Mouse (Mus musculus) CH12.LX (cell line): Measurements from ENCODE around the gene Fam20c. TPM values are rescaled to one million over a fixed set of nuclear protein-coding genes. Genes with fewer than 3 reads are reported as not detected.

ENCODE experiments used
- DNase-seq: peaks from one replicate; pipeline ENCODE4 v3.0.0-alpha.2; 2013; ENCODE audit errors: extremely low read depth
- H3K27ac ChIP-seq: 2 replicates; pipeline ENCODE4 v1.5.1; 2012; ENCODE audit warnings: low read depth, mild to moderate bottlenecking, control low read depth, moderate library complexity; ENCODE audit not compliant: insufficient read depth
- H3K27me3 ChIP-seq: replicated peaks from 2 replicates; pipeline ENCODE3; 2012; ENCODE audit warnings: inconsistent platforms
- H3K36me3 ChIP-seq, 2 experiments: replicated peaks in 1 of 2; 2 replicates each; pipeline versions ENCODE3 to v1.6.1; 2012; ENCODE audit warnings: inconsistent platforms in 1 of 2, low read length in 1 of 2, mild to moderate bottlenecking in 1 of 2, mixed read lengths in 1 of 2, moderate library complexity in 1 of 2; ENCODE audit not compliant: control insufficient read depth in 1 of 2, insufficient read depth in 1 of 2
- H3K4me1 ChIP-seq, 2 experiments: 2 replicates each; pipeline ENCODE4 v1.6.1; 2012; ENCODE audit warnings: inconsistent platforms in 1 of 2, moderate library complexity in 1 of 2; ENCODE audit not compliant: insufficient read depth in 2 of 2, control insufficient read depth in 1 of 2
- H3K4me2 ChIP-seq: 2 replicates; pipeline ENCODE4 v1.6.1; 2012; ENCODE audit warnings: low read depth, mild to moderate bottlenecking, control low read depth; ENCODE audit not compliant: poor library complexity, insufficient read depth, severe bottlenecking
- H3K4me3 ChIP-seq, 3 experiments: fragments of 150-350 bp in 1 of 3; sonication (generic) in 1 of 3; replicated peaks in 1 of 3; 2 replicates each; pipeline versions ENCODE3 to v1.5.1; 2011 to 2012; ENCODE audit warnings: low read depth in 2 of 3, low read length in 2 of 3, mild to moderate bottlenecking in 2 of 3, moderate library complexity in 2 of 3, control low read depth in 1 of 3, improper control_type of control experiment in 1 of 3, inconsistent platforms in 1 of 3, mixed read lengths in 1 of 3; ENCODE audit not compliant: poor library complexity in 1 of 3
- H3K79me2 ChIP-seq: replicated peaks from 2 replicates; pipeline ENCODE4 v1.6.1; 2012; ENCODE audit warnings: mild to moderate bottlenecking, moderate library complexity; ENCODE audit not compliant: control insufficient read depth, poor library complexity, insufficient read depth, severe bottlenecking; ENCODE audit errors: extremely low read depth
- H3K9ac ChIP-seq: 2 replicates; pipeline ENCODE4 v1.6.1; 2012; ENCODE audit warnings: low read depth, mild to moderate bottlenecking, control low read depth, moderate library complexity; ENCODE audit not compliant: insufficient read depth
- H3K9me3 ChIP-seq: replicated peaks from 2 replicates; pipeline ENCODE3; 2012; ENCODE audit warnings: low read length, inconsistent platforms, mixed read lengths
- BHLHE40 ChIP-seq: IDR thresholded peaks from 2 replicates; pipeline ENCODE4 v1.6.1; 2011; ENCODE audit warnings: mild to moderate bottlenecking, low read depth, low read length, improper control_type of control experiment
- CHD2 ChIP-seq: IDR thresholded peaks from 2 replicates; pipeline ENCODE4 v1.6.1; 2011; ENCODE audit warnings: low read length, improper control_type of control experiment
- ETS1 ChIP-seq: conservative IDR thresholded peaks from 2 replicates; pipeline ENCODE4 v1.6.1; 2012; ENCODE audit warnings: low read depth, mild to moderate bottlenecking, inconsistent platforms, low read length, improper control_type of control experiment, moderate library complexity
- GABPA ChIP-seq: IDR thresholded peaks from 2 replicates; pipeline ENCODE4 v1.6.1; 2012; ENCODE audit warnings: low read depth, low read length, improper control_type of control experiment, inconsistent platforms; ENCODE audit not compliant: insufficient replicate concordance
- HCFC1 ChIP-seq: IDR thresholded peaks from 2 replicates; pipeline ENCODE4 v1.6.1; 2012; ENCODE audit warnings: low read depth, mild to moderate bottlenecking, inconsistent platforms, low read length, improper control_type of control experiment
- JUN ChIP-seq: IDR thresholded peaks from 2 replicates; pipeline ENCODE4 v1.6.1; 2011; ENCODE audit warnings: low read depth, mild to moderate bottlenecking, low read length, improper control_type of control experiment, moderate library complexity; ENCODE audit not compliant: insufficient read depth
- JUND ChIP-seq: conservative IDR thresholded peaks from 2 replicates; pipeline ENCODE4 v1.6.1; 2011; ENCODE audit warnings: low read depth, low read length, improper control_type of control experiment
- KAT2A ChIP-seq: IDR thresholded peaks from 2 replicates; pipeline ENCODE4 v1.6.1; 2012; ENCODE audit warnings: low read length, improper control_type of control experiment, inconsistent platforms; ENCODE audit not compliant: insufficient replicate concordance
- MAX ChIP-seq: IDR thresholded peaks from 2 replicates; pipeline ENCODE4 v1.6.1; 2011; ENCODE audit warnings: low read length, improper control_type of control experiment
- MAZ ChIP-seq: IDR thresholded peaks from 2 replicates; pipeline ENCODE4 v1.6.1; 2012; ENCODE audit warnings: low read depth, mild to moderate bottlenecking, inconsistent platforms, low read length, improper control_type of control experiment, moderate library complexity
- MEF2A ChIP-seq: IDR thresholded peaks from 2 replicates; pipeline ENCODE4 v1.6.1; 2014; ENCODE audit warnings: low read depth, mild to moderate bottlenecking, inconsistent platforms, low read length, improper control_type of control experiment, borderline replicate concordance
- MXI1 ChIP-seq: IDR thresholded peaks from 2 replicates; pipeline ENCODE4 v1.6.1; 2011; ENCODE audit warnings: mild to moderate bottlenecking, low read depth, low read length, improper control_type of control experiment
- MYC ChIP-seq: IDR thresholded peaks from 2 replicates; pipeline ENCODE4 v1.6.1; 2011; ENCODE audit warnings: low read depth, mild to moderate bottlenecking, improper control_type of control experiment, low read length
- NELFE ChIP-seq: IDR thresholded peaks from 2 replicates; pipeline ENCODE4 v1.6.1; 2011; ENCODE audit warnings: low read depth, low read length, improper control_type of control experiment
- NRF1 ChIP-seq: IDR thresholded peaks from 2 replicates; pipeline ENCODE4 v1.6.1; 2014; ENCODE audit warnings: low read depth, mild to moderate bottlenecking, inconsistent platforms, low read length, improper control_type of control experiment, moderate library complexity
- PAX5 ChIP-seq: IDR thresholded peaks from 2 replicates; pipeline ENCODE4 v1.6.1; 2012; ENCODE audit warnings: low read length, inconsistent platforms, mixed read lengths
- POLR2A ChIP-seq: IDR thresholded peaks from 2 replicates; pipeline ENCODE4 v1.6.1; 2011; ENCODE audit warnings: low read depth, mild to moderate bottlenecking, improper control_type of control experiment, low read length
- RCOR1 ChIP-seq: conservative IDR thresholded peaks from 2 replicates; pipeline ENCODE4 v1.6.1; 2012; ENCODE audit warnings: low read depth, mild to moderate bottlenecking, inconsistent platforms, low read length, improper control_type of control experiment
- SMC3 ChIP-seq: IDR thresholded peaks from 2 replicates; pipeline ENCODE4 v1.6.1; 2011; ENCODE audit warnings: low read depth, low read length, improper control_type of control experiment
- UBTF ChIP-seq: IDR thresholded peaks from 2 replicates; pipeline ENCODE4 v1.6.1; 2012; ENCODE audit warnings: low read depth, mild to moderate bottlenecking, inconsistent platforms, low read length, improper control_type of control experiment, moderate library complexity
- ZMIZ1 ChIP-seq: IDR thresholded peaks from 2 replicates; pipeline ENCODE4 v1.6.1; 2012; ENCODE audit warnings: low read depth, mild to moderate bottlenecking, inconsistent platforms, low read length, improper control_type of control experiment
- ZNF384 ChIP-seq: IDR thresholded peaks from 2 replicates; pipeline ENCODE4 v1.6.1; 2012; ENCODE audit warnings: low read depth, low read length, improper control_type of control experiment, inconsistent platforms
- dilution Hi-C: fragments of 300-500 bp; cut with MboI; formaldehyde crosslinking; loops from 2 replicates; pipeline ENCODE4 v1.14.3; 2020; ENCODE audit warnings: low sequenced_read_pairs; ENCODE audit not compliant: extremely low pct_unique_long_range_greater_than_20kb, extremely low pct_ligation_motif_present
- in situ Hi-C: fragments of 300-500 bp; cut with MboI; formaldehyde crosslinking; loops from 3 replicates; pipeline ENCODE4 v1.14.3; 2019; ENCODE audit warnings: low sequenced_read_pairs, low pct_ligation_motif_present, low pct_unique_long_range_greater_than_20kb, mixed read lengths
- polyA plus RNA-seq: library from polyadenylated mRNA; unstranded; fragments of >175 nt; gene quantifications from 2 replicates; pipeline ENCODE4 v1.2.1, GENCODE M21; 2012; ENCODE audit warnings: low read depth; ENCODE audit not compliant: insufficient read length
- total RNA-seq, 2 experiments: library from RNA; depleted of rRNA; stranded (reverse); fragments of 300-350 nt in 1 of 2; fragments of >200 nt in 1 of 2; gene quantifications; 2 replicates each; pipeline ENCODE4 v1.2.3; 2012 to 2014

The Fam20c gene
- total and polyA plus RNA-seq, 3 experiments, result 0.13 to 0.84 (median 0.15) TPM

DNA sequence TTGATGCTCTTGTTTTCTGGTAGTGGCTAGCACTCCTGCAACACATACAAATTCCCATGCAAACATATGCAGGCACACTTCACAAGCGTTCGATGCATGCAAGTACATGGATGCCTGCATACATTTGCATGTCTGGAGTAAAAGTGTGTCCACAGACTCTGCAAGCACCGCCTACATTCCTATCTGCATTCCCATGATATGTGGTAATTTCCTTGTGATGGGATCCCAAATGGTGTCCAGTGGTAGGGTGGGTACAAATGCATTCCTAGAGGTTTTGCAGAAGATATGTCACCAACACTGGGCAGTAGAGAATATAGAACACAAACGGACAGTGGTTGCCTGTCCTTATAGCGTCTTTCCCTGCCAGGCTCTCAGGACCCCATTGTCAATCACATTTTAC is 29.9 kb upstream of the Fam20c start:
- H3K9me3 ChIP-seq, result no peaks in the 10 kb centered on the region
- TF ChIP-seq UBTF, result no peak
- no peak for TF ChIP-seq NRF1
- no peak for TF ChIP-seq MYC
- TF ChIP-seq KAT2A, result no peak
- no peak for TF ChIP-seq MAZ
- no peak for TF ChIP-seq NELFE
- TF ChIP-seq MXI1, result no peak
- H3K27ac ChIP-seq, result no peak overlapping the region
- no peaks in the 10 kb centered on the region for H3K4me1 ChIP-seq
- dilution Hi-C loops, result no loop called here
- H3K9ac ChIP-seq, result no peak overlapping the region
- DNase-seq, result no peak
- H3K36me3 ChIP-seq, result no peaks in the 10 kb centered on the region
- H3K79me2 ChIP-seq, result no peaks in the 10 kb centered on the region
- in situ Hi-C loops, result no loop called here
- H3K4me2 ChIP-seq, result no peak overlapping the region
- H3K27me3 ChIP-seq, result peaks cover 10% of the 10 kb centered on the region
- H3K4me3 ChIP-seq, result no peak overlapping the region

- peaks cover 10% of the 10 kb centered on the region for H3K27me3 ChIP-seq
- no peak overlapping the region for H3K4me2 ChIP-seq
- dilution Hi-C loops (no loop called here), in situ Hi-C loops (no loop called here)
- H3K27ac ChIP-seq, result no peak overlapping the region
- H3K79me2 ChIP-seq, result no peaks in the 10 kb centered on the region
- H3K36me3 ChIP-seq, result no peaks in the 10 kb centered on the region
- H3K4me3 ChIP-seq, result no peak overlapping the region
- DNase-seq, result no peak
- TF ChIP-seq ZNF384, result no peak
- TF ChIP-seq PAX5, result no peak
- no peak for TF ChIP-seq SMC3
- TF ChIP-seq ZMIZ1, result no peak
- TF ChIP-seq NRF1, result no peak
- TF ChIP-seq RCOR1, result no peak
- no peak for TF ChIP-seq CHD2
- TF ChIP-seq MEF2A, result no peak
- TF ChIP-seq KAT2A, result no peak
- no peak for TF ChIP-seq JUN
- TF ChIP-seq JUND, result no peak
- no peak for TF ChIP-seq GABPA
- no peak for TF ChIP-seq BHLHE40
- no peak for TF ChIP-seq MAX
- TF ChIP-seq ETS1, result no peak
- TF ChIP-seq UBTF, result no peak
- no peak for TF ChIP-seq HCFC1
- TF ChIP-seq POLR2A, result no peak
- no peak for TF ChIP-seq MYC
- no peaks in the 10 kb centered on the region for H3K4me1 ChIP-seq
- no peak overlapping the region for H3K9ac ChIP-seq
- H3K9me3 ChIP-seq, result peaks cover 2% of the 10 kb centered on the region
Measured at GRCm38 (mm10) chr5:138725151-138725550, 29.2 kb upstream of the Fam20c start.
